Mouse (Mus musculus): ENCODE data around the gene Tsr3. TPM values are rescaled to one million over a fixed set of nuclear protein-coding genes. Genes with fewer than 3 reads are reported as not detected.
A peak's percentile ranks its signal among the peaks of the same experiment; 100 is the strongest.

Gene Tsr3
- polyA plus RNA-seq, 1 experiment from 2014 or later = 46.4 TPM

- H3K9me3 ChIP-seq (ENCODE audit: low read depth, low read length) = no peaks in the 10 kb centered on the region
- H3K4me3 ChIP-seq (ENCODE audit: low read depth, low read length) = peak within 1 kb of the TSS; percentile 100
- no peak for ATAC-seq (ENCODE audit: insufficient read depth)
- H3K4me2 ChIP-seq = peak within 1 kb of the TSS; percentile 83
- peak within 1 kb of the TSS; percentile 99 for H3K27ac ChIP-seq (ENCODE audit: low read depth)
- H3K27me3 ChIP-seq (ENCODE audit: insufficient read depth, low read length) = no peaks in the 10 kb centered on the region
- TF ChIP-seq CTCF (IDR thresholded peaks at IDR 0.05; ENCODE audit: low read depth) = no peak
- H3K4me1 ChIP-seq (ENCODE audit: insufficient read depth) = no peaks in the 10 kb centered on the region; the same call in 1 of the 2 replicates
- WGBS = 78% methylated on average over 9 of the region's 9 CpGs
- H3K36me3 ChIP-seq (ENCODE audit: insufficient read depth) = peaks cover 12% of the 10 kb centered on the region
- DNase-seq = no peak
- H3K9ac ChIP-seq = peak within 1 kb of the TSS; percentile 100
Observed at GRCm38 (mm10) chr17:25274571-25275346, 34.8 kb downstream of the Tsr3 start, which contains the start of gene Ube2i. Ube2i (minus strand) TSS chr17:25274622.

GRCm38 (mm10) chr17:25275833-25276232 is 35.9 kb downstream of the Tsr3 start:
- Histone ChIP-seq H3K9me3 (ENCODE audit: low read depth, low read length) (no peaks in the 10 kb centered on the region), H3K36me3 (ENCODE audit: insufficient read depth) (peaks cover 3% of the 10 kb centered on the region; the same call in 1 of the 2 replicates), H3K4me2 (no peak overlapping the region), H3K27ac (ENCODE audit: low read depth) (no peak overlapping the region), H3K9ac (no peak overlapping the region), H3K27me3 (ENCODE audit: insufficient read depth, low read length) (no peaks in the 10 kb centered on the region), H3K4me1 (ENCODE audit: insufficient read depth) (no peaks in the 10 kb centered on the region; the same call in 1 of the 2 replicates), H3K4me3 (ENCODE audit: low read depth, low read length) (no peak overlapping the region)
- no peak for DNase-seq
- WGBS = 94% methylated on average over 3 of the region's 3 CpGs
- TF ChIP-seq CTCF (IDR thresholded peaks at IDR 0.05; ENCODE audit: low read depth) = no peak
- ATAC-seq (ENCODE audit: insufficient read depth) = no peak

- Histone ChIP-seq H3K27ac (ENCODE audit: low read depth) (no peak overlapping the region), H3K4me1 (ENCODE audit: insufficient read depth) (no peaks in the 10 kb centered on the region), H3K27me3 (ENCODE audit: insufficient read depth, low read length) (no peaks in the 10 kb centered on the region), H3K4me2 (no peak overlapping the region), H3K9me3 (ENCODE audit: low read depth, low read length) (no peaks in the 10 kb centered on the region), H3K9ac (no peak overlapping the region), H3K4me3 (ENCODE audit: low read depth, low read length) (no peak overlapping the region), H3K36me3 (ENCODE audit: insufficient read depth) (no peaks in the 10 kb centered on the region)
- WGBS = 33% methylated on average over 11 of the region's 11 CpGs
- DNase-seq = peak; percentile 51
- no peak for TF ChIP-seq CTCF (IDR thresholded peaks at IDR 0.05; ENCODE audit: low read depth)
- no peak for ATAC-seq (ENCODE audit: insufficient read depth)
Observed at GRCm38 (mm10) chr17:25282133-25282532, 42.2 kb downstream of the Tsr3 start.

- Histone ChIP-seq H3K9ac (no peak overlapping the region), H3K4me3 (ENCODE audit: low read depth, low read length) (no peak overlapping the region), H3K4me2 (no peak overlapping the region), H3K27ac (ENCODE audit: low read depth) (no peak overlapping the region), H3K36me3 (ENCODE audit: insufficient read depth) (no peaks in the 10 kb centered on the region), H3K4me1 (ENCODE audit: insufficient read depth) (no peaks in the 10 kb centered on the region), H3K9me3 (ENCODE audit: low read depth, low read length) (no peaks in the 10 kb centered on the region), H3K27me3 (ENCODE audit: insufficient read depth, low read length) (no peaks in the 10 kb centered on the region)
- DNase-seq = peak; percentile 86
- ATAC-seq (ENCODE audit: insufficient read depth) = 0 out of 2 replicates have a peak, but pooled peaks have one; percentile 31
- peak; percentile 96 for TF ChIP-seq CTCF (IDR thresholded peaks at IDR 0.05; ENCODE audit: low read depth)
- WGBS = 16% methylated on average over 3 of the region's 3 CpGs
Observed at GRCm38 (mm10) chr17:25285033-25285432, 45.1 kb downstream of the Tsr3 start.

GRCm38 (mm10) chr17:25288842-25289241 is 48.9 kb downstream of the Tsr3 start:
- 30% methylated on average over 4 of the region's 4 CpGs for WGBS

GRCm38 (mm10) chr17:25290411-25290810 is 50.4 kb downstream of the Tsr3 start:
- H3K4me3 ChIP-seq (ENCODE audit: low read depth, low read length) = no peak overlapping the region
- TF ChIP-seq CTCF (IDR thresholded peaks at IDR 0.05; ENCODE audit: low read depth) = peak; percentile 11; the same call in 1 of the 2 replicates
- no peak for ATAC-seq (ENCODE audit: insufficient read depth)
- no peaks in the 10 kb centered on the region for H3K36me3 ChIP-seq (ENCODE audit: insufficient read depth)
- no peaks in the 10 kb centered on the region for H3K9me3 ChIP-seq (ENCODE audit: low read depth, low read length)
- WGBS = 19% methylated on average over 4 of the region's 4 CpGs
- DNase-seq = no peak
- H3K27me3 ChIP-seq (ENCODE audit: insufficient read depth, low read length) = no peaks in the 10 kb centered on the region
- H3K27ac ChIP-seq (ENCODE audit: low read depth) = no peak overlapping the region
- no peak overlapping the region for H3K4me2 ChIP-seq
- no peak overlapping the region for H3K9ac ChIP-seq
- H3K4me1 ChIP-seq (ENCODE audit: insufficient read depth) = no peaks in the 10 kb centered on the region

More at GRCm38 (mm10) chr17:25288842-25289241, 48.9 kb downstream of the Tsr3 start:
- ATAC-seq (ENCODE audit: insufficient read depth) = no peak
- H3K4me3 ChIP-seq (ENCODE audit: low read depth, low read length) = no peak overlapping the region
- peak; percentile 80 for TF ChIP-seq CTCF (IDR thresholded peaks at IDR 0.05; ENCODE audit: low read depth)
- H3K9ac ChIP-seq = no peak overlapping the region
- H3K27ac ChIP-seq (ENCODE audit: low read depth) = no peak overlapping the region
- no peak overlapping the region for H3K4me2 ChIP-seq
- H3K4me1 ChIP-seq (ENCODE audit: insufficient read depth) = no peaks in the 10 kb centered on the region
- no peaks in the 10 kb centered on the region for H3K9me3 ChIP-seq (ENCODE audit: low read depth, low read length)
- peak; percentile 72 for DNase-seq
- no peaks in the 10 kb centered on the region for H3K27me3 ChIP-seq (ENCODE audit: insufficient read depth, low read length)
- no peaks in the 10 kb centered on the region for H3K36me3 ChIP-seq (ENCODE audit: insufficient read depth)

Small RNA genes within 50 kb of the gene (microRNA-seq; reads per million reads assigned to microRNA genes)
- 0.95 reads per million for gene Mir3547 (ENCODE audit: borderline number of aligned reads)

Other genes with a start within 250 kb of the Tsr3 start
- gene Cramp1l, start 224.4 kb upstream of the Tsr3 start, polyA plus RNA-seq (2014; fragmentation: Nextera tagmentation; extraction: Ambion mirVana) = 8.7 and 9.8 TPM in 2 replicates
- 16.9 and 18.0 TPM in 2 replicates for gene Ift140, start 224.1 kb upstream of the Tsr3 start, polyA plus RNA-seq (2014; fragmentation: Nextera tagmentation; extraction: Ambion mirVana)
- 65.2 and 67.1 TPM in 2 replicates for gene Tmem204, start 156.6 kb upstream of the Tsr3 start, polyA plus RNA-seq (2014; fragmentation: Nextera tagmentation; extraction: Ambion mirVana)
- 41.8 and 46.5 TPM in 2 replicates for gene Telo2, start 124.2 kb upstream of the Tsr3 start, polyA plus RNA-seq (2014; fragmentation: Nextera tagmentation; extraction: Ambion mirVana)
- not detected in 2 replicates for gene Ptx4, start 119.4 kb upstream of the Tsr3 start, polyA plus RNA-seq (2014; fragmentation: Nextera tagmentation; extraction: Ambion mirVana)
- 22.3 and 23.1 TPM in 2 replicates for gene Clcn7, start 106.8 kb upstream of the Tsr3 start, polyA plus RNA-seq (2014; fragmentation: Nextera tagmentation; extraction: Ambion mirVana)
- 0.24 and 0.28 TPM in 2 replicates for gene Ccdc154, start 77.7 kb upstream of the Tsr3 start, polyA plus RNA-seq (2014; fragmentation: Nextera tagmentation; extraction: Ambion mirVana)
- 3.6 and 3.7 TPM in 2 replicates for gene Gm38655, start 64.7 kb upstream of the Tsr3 start, polyA plus RNA-seq (2014; fragmentation: Nextera tagmentation; extraction: Ambion mirVana)
- 28.5 and 29.2 TPM in 2 replicates for gene BC003965, start 55.6 kb upstream of the Tsr3 start, polyA plus RNA-seq (2014; fragmentation: Nextera tagmentation; extraction: Ambion mirVana)
- gene Unkl, start 51.8 kb upstream of the Tsr3 start, polyA plus RNA-seq (2014; fragmentation: Nextera tagmentation; extraction: Ambion mirVana) = 5.8 TPM in 2 replicates
- 36.2 and 38.3 TPM in 2 replicates for gene Gnptg, start within 50 bp of the Tsr3 start, polyA plus RNA-seq (2014; fragmentation: Nextera tagmentation; extraction: Ambion mirVana)
- 0.46 and 0.93 TPM in 2 replicates for gene Baiap3, start 16.2 kb downstream of the Tsr3 start, polyA plus RNA-seq (2014; fragmentation: Nextera tagmentation; extraction: Ambion mirVana)
- 756 and 759 TPM in 2 replicates for gene Ube2i, start 34.5 kb downstream of the Tsr3 start, polyA plus RNA-seq (2014; fragmentation: Nextera tagmentation; extraction: Ambion mirVana)
- gene Prss34, start 58.2 kb downstream of the Tsr3 start, polyA plus RNA-seq (2014; fragmentation: Nextera tagmentation; extraction: Ambion mirVana) = 0.45 and 0.72 TPM in 2 replicates
- gene Prss28, start 68.5 kb downstream of the Tsr3 start, polyA plus RNA-seq (2014; fragmentation: Nextera tagmentation; extraction: Ambion mirVana) = not detected in 2 replicates
- not detected in 2 replicates for gene Prss29, start 78.5 kb downstream of the Tsr3 start, polyA plus RNA-seq (2014; fragmentation: Nextera tagmentation; extraction: Ambion mirVana)
- not detected in 2 replicates for gene Tpsab1, start 105.4 kb downstream of the Tsr3 start, polyA plus RNA-seq (2014; fragmentation: Nextera tagmentation; extraction: Ambion mirVana)
- 1.3 and 2.4 TPM in 2 replicates for gene Tpsb2, start 126.1 kb downstream of the Tsr3 start, polyA plus RNA-seq (2014; fragmentation: Nextera tagmentation; extraction: Ambion mirVana)
- gene Tpsg1, start 129.1 kb downstream of the Tsr3 start, polyA plus RNA-seq (2014; fragmentation: Nextera tagmentation; extraction: Ambion mirVana) = 0.25 and 0.31 TPM in 2 replicates
- gene Cacna1h, start 193.6 kb downstream of the Tsr3 start, polyA plus RNA-seq (2014; fragmentation: Nextera tagmentation; extraction: Ambion mirVana) = 3.6 and 4.4 TPM in 2 replicates
- 0.18 and 0.20 TPM in 2 replicates for gene Tekt4, start 214.4 kb downstream of the Tsr3 start, polyA plus RNA-seq (2014; fragmentation: Nextera tagmentation; extraction: Ambion mirVana)